Mouse (Mus musculus): Measurements from ENCODE around the gene Ptrh2.

- TF ChIP-seq CTCF (IDR thresholded peaks at IDR 0.05; ENCODE audit: low read depth) (no peak), EP300 (optimal IDR thresholded peaks at IDR 0.05) (no peak)
Observed at GRCm38 (mm10) chr11:86692546-86692945, 8.8 kb downstream of the Ptrh2 start.

All from stomach, postnatal 0 days (tissue).